Mouse (Mus musculus): ENCODE measurements at regions not wholly inside any gene's neighbourhood (a gene's known extent, or its start where the extent isn't known, plus 50 kb on each side); places are given as distances from the start of the nearest gene placed in this dataset.

DNA sequence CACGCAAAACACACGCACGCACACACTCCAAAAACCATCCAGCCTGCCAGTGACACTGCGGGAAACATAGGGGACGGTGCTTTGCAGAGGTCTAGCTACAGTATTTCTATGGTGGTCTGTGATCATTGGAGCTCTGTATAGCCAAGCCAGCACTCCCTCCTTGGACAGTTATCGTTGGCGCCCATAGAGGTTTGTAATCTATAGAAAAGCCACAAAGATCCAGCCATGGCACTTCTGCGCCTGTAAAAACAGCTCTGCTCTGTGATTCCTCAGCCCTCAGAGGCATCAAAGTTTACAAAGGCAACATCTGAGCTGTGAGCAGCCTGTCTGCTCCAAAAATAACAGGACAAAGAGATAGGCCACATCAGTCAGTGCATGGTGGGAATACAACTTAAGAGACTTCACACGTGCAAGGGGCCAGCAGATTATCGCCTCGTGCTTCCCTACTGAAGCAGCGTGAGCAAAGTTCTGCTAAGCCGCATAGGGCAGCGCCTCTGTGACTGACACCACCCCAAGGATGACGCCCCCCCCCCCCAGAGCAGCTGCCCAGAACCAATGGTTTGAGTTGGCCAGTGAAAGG is 194.7 kb downstream of the Ackr3 start:
- in situ Hi-C loops (cut with MboI, MseI): no loop called here

GRCm38 (mm10) chr1:90403057-90403456 is 199.3 kb downstream of the Ackr3 start:
- in situ Hi-C loops (cut with MboI, MseI): no loop called here

GRCm38 (mm10) chr1:90404717-90405487 is 197.9 kb upstream of the Cops8 start:
- in situ Hi-C loops (cut with MboI, MseI): no loop called here

- in situ Hi-C loops (cut with MboI, MseI): no loop called here
Observed at GRCm38 (mm10) chr1:90406663-90407062, 196.1 kb upstream of the Cops8 start.

- in situ Hi-C loops (cut with MboI, MseI): no loop called here
Observed at GRCm38 (mm10) chr1:90408504-90409215, 194.1 kb upstream of the Cops8 start.

- in situ Hi-C loops (cut with MboI, MseI): no loop called here
Observed at GRCm38 (mm10) chr1:90409236-90409635, 193.5 kb upstream of the Cops8 start.

GRCm38 (mm10) chr1:90412511-90413045 is 190.2 kb upstream of the Cops8 start:
- in situ Hi-C loops (cut with MboI, MseI): no loop called here

DNA sequence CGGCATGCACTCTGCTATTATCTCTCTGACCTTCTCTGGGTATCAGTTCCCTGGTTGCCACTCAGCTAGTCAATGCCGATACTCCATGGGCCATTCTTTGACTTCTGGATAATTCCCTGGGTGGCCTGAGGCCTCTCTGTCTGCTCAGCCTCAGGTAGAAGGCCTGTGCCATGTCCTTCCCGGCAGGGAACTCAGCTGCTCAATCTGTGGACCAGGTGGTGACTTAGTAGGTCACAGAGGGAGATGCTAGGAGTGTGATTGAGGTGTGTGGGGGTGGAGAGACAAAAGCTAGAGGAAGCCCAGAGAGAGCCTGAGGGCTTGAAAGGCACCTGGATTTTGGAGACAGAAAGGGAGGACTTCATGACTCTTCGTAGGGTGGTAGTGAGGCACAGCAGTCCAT is 188.0 kb upstream of the Cops8 start:
- in situ Hi-C loops (cut with MboI, MseI): no loop called here

GRCm38 (mm10) chr1:90424066-90424821 is 178.5 kb upstream of the Cops8 start:
- in situ Hi-C loops (cut with MboI, MseI): no loop called here

DNA sequence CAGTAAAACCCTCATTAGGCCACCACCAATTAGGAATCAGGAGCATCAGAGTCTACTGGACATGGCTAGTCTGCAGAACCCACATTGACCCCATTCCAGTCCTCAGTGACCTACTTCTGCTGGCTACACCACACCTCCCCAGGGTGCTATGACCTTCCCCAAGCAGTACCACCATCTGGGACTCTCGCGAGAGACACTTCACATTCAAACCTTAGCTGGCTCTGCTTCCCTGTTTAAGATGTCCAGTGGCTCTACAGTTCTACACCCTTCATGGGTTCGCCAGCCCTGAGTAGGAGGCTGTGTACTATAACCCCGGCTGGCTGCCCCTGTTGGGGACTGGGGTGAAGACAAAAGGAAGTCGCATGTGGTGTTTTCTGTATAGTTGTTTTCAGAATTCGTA is 174.4 kb upstream of the Cops8 start:
- in situ Hi-C loops (cut with MboI, MseI): no loop called here

GRCm38 (mm10) chr1:90428774-90429173 is 174.0 kb upstream of the Cops8 start:
- in situ Hi-C loops (cut with MboI, MseI): no loop called here

DNA sequence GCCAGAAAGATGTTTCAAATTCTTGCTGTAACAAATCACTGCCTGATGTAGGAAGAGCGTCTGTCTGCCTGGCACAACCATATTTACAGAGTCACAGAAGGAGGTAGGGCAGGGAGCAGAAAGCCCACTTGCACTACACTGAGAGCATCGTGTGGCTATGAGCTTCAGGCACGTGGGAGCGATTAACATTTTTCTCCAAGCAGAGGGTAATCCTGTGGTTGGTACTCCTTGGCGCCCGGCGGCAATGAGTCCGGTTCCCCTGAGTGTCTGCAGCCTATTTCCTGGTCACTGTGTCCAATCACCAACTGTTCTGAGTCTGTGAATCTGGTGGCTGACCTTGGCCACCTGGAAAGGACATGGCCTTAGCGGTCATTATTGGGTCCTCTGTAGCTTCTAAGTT is 172.3 kb upstream of the Cops8 start:
- in situ Hi-C loops (cut with MboI, MseI): no loop called here

DNA sequence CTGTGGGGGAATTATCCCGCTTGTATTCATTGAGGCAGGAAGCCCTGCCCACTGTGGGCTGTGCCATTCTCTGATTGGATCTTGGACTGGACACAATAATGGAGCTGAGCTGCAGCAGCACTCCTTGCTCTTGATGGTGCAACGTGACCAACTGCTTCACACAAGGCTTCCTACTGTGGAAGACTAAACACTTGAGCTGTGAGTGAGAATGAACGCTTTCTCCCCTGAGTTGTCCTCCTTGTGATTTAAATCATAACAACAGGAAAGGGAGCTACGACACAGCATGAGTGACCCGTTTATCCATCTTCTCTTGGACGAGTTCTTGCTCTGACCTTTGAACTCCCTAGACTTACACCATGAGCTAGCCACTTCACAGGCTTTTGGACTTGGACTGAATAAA is 171.0 kb upstream of the Cops8 start:
- in situ Hi-C loops (cut with MboI, MseI): no loop called here

GRCm38 (mm10) chr1:90433911-90434310 is 168.9 kb upstream of the Cops8 start:
- in situ Hi-C loops (cut with MboI, MseI): no loop called here

DNA sequence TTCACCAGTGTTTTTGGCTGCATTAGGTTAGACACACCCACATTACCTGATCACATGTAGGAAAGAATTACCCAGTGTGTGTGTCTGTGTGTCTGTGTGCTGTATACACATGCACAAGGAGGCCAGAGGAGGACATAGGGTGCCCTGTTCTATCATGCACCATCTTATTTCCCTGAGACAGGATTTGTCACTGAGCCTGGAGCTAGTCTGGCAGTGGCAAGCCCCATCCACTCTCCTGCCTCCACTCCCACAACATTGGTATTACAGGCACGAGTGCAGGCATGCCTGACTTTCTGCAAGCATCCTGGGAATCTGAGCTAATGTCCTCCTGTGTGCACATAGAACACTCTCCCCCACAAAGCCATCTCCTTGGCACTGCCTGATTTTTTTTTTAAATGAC is 162.1 kb upstream of the Cops8 start:
- in situ Hi-C loops (cut with MboI, MseI): no loop called here

DNA sequence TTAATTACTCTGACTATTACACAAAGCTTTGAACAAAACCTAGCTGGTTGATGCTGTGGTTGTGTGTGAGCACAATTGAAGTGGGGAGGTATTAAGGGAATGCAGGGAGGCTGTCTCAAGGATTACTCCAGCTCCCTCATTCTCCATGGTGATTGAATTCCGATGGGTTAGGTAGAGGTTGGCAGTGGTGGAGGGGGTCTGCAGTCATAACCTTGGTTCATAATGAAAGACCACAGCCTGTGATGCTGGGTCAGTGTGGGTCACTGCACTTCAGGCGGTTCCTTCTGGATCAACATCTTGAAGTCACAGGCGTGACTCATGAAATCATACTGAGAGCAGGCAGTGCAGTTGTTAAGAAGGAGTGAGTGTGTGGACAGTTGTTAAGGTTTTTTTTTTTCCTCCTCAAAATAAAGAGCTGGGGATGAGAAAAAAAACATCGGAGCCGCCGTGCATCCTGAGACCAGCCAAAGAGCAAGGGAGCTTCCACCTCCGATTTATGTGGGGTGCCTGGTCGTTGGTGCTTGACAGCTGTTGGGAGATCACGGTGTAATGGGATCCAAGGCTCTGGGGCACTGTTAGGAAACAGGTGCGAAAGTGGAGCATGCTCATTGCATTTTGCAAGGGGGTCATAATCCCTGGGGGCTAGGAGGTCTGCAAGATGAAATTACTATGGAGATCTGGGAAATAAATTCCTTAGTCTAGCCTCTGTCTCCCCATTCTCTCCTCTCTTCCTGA is 161.5 kb upstream of the Cops8 start:
- in situ Hi-C loops (cut with MboI, MseI): no loop called here

- in situ Hi-C loops (cut with MboI, MseI): no loop called here
Observed at GRCm38 (mm10) chr1:90442250-90443240, 160.2 kb upstream of the Cops8 start.

DNA sequence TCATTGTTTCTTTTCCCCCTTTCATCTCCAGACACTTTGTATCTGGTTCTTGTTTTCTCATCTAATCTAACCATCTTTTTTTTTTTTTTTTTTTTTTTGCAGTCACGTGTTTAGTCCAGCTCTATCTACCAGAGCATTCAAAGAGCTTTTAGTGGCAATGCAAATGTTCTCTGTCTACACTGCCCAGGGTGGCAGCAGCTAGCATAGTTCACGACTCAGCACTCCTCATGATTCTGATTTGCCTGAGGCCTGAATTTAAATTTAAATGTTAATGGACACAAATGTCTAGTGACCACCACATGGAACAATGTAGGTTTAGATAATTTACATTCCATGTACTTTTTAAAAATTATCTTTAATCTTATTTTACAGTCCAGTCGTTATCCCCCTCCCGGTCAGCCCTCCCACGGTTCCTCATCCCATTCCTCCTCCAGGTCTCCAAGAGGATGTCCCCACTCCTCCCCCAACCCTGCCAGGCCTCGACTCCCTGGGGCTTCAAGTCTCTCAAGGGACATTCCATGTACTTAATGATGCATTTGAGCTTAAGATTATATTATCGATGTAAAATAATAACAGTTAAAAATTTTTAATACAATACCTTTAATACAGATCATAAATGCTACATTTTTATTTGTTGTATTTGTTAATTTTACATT is 153.1 kb upstream of the Cops8 start:
- in situ Hi-C loops (cut with MboI, MseI): no loop called here

GRCm38 (mm10) chr1:90451942-90452557 is 150.7 kb upstream of the Cops8 start:
- in situ Hi-C loops (cut with MboI, MseI): no loop called here
